Mouse (Mus musculus): ENCODE data around the gene Fcamr.

Gene Fcamr

DNA sequence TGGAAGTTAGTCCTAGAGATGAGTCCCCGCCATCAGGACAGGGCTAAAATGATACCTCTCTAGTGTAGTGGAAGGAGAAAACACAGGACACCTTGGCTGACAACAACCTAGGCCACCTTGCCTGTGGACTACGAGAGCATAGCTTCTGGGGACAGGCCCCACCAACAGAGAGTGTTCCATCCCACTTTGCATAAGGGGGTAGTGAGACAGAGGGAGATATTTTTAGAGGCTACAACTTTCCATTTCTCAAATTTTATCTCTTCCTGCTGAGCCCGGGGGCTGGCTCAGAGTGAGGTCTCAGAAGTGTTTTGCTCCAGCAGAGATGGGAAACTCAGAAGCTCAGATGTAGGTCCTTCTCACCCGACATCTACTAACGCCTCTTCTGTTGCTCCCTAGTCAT lies 49.7 kb downstream of the Fcamr start:
- in situ Hi-C loops (cut with MseI, MboI) = no loop called here

DNA sequence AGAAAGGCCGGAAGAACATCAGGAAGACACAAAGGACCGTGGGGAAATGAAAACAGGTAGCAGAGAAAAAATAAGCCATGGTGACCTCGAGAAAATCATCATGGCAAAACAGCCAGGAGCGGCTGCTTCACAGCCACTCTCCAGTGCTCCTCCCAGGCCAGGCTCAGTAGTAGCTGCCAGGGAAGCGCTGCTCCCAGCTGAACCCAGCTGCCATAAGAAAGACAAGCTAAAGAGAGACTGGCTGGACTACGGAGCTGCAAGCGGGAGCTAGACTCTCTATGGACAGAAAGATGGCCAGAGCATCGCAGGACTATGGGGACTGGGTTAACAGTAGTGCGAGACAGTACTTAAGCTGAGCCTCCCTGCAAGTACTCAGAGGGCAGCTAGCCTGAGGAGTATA lies 54.1 kb downstream of the Fcamr start:
- in situ Hi-C loops (cut with MseI, MboI) = no loop called here

DNA sequence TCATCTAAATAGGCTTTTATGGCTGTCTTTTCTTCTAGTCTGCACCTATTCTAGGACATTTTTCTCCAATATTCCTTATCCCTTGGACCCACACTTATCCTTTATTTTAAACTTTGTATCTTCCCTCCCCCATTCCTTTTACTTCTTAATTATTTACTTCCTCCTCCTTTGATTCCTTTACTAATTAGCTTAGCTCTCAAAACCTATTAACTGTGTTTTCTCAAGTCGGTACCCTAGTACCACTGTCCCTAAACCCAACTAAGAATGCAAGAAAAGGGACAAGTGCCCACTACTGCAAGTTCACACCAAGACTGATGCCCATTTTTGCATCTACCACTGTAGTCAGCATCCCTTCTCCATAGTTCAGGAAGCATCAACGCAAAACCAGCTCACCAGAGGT lies 55.0 kb downstream of the Fcamr start:
- in situ Hi-C loops (cut with MseI, MboI) = no loop called here

DNA sequence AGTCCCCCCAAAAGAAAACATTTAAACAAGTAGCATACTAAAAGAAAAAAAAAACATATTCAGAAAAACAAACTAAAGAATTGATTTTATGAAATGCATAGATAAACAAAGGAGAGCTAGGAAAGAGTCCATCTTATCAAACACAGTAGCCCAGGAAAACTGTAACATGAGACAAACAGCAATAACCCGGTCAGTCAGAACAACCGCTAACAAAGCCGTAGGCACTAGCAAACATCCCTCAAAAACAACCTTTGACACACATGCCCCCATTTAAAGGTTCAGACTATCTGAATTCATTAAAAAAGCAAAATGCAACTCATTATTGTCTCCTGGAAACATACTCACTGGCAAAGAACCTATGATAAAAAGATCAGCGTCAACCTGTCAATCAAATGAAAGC lies 56.8 kb downstream of the Fcamr start:
- in situ Hi-C loops (cut with MseI, MboI) = no loop called here

DNA sequence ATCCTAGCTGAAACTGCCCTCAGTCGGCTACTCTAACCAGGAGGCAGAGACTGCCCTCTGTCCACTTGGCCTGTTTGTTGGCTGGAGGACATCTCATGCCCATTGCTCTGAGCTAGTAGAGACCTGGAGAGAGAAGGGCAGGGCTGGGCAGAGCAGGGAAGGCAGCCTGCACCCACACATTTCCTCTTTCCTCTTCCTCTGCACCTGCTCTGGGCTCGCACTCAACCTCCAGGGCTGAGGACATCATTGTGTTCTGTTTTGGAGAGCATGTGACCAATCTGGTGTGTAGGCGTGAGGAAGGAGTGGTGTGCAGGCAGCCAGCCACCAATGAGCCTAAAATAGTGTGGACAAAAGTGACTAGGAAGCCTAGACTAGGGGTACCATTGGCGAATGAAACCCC lies 63.5 kb downstream of the Fcamr start:
- in situ Hi-C loops (cut with MseI, MboI) = no loop called here

Measured in mouse trophoblast stem cell (cell line).